10 mouse cellular contexts compared by ENCODE assay signal in the genomic region with DNA sequence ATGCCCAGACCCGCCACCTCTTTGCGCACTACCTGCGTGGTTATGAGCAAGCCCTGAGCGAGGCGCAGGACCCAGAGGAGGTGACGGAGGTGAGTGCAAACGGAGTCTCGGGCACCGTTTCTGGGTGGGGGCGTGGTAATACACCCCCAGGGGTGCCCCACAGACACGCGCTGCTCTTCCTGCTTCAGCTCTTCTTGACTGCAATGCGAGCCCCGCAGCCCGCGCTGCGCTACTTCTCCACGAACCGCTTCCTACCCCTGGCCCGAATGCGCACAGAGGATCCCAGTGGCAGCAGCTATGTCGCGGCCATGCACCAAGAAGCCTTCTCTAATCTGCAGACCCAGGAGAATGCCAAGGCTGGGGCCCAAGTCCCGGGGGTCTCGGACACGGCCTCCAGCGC. TPM values are rescaled to one million over a fixed set of nuclear protein-coding genes. Genes with fewer than 3 reads are reported as not detected.
DNase-seq lines count a peak whose midpoint lies in the region; ATAC-seq lines count a peak whose summit lies in the region.
"Had no signal": no experiment of that assay in that cellular context is flagged by ENCODE, and none has a peak within 500 bp of the region (broad histone marks: within the 10 kb centered on the region; RNA-seq: fewer than 3 reads in every experiment).

No protein-coding gene starts in this region.

- H3K4me3 ChIP-seq in heart, embryonic 10.5 days, result peak overlapping the region; percentile 25
- H3K4me3 ChIP-seq in neural tube, embryonic 13.5 days, result no peak overlapping the region
- H3K4me3 ChIP-seq in limb, embryonic 13.5 days, result peak overlapping the region; percentile 20

- 2% methylated on average over 27 of the region's 27 CpGs for WGBS in heart, embryonic 10.5 days
- 2% methylated on average over 27 of the region's 27 CpGs for WGBS in neural tube, embryonic 13.5 days
- WGBS in limb, embryonic 13.5 days, result 2% methylated on average over 27 of the region's 27 CpGs

- H3K9ac ChIP-seq in neural tube, embryonic 13.5 days, result 0 out of 2 replicates have a peak overlapping the region, but pooled peaks have one; percentile 17
- H3K9ac ChIP-seq in limb, embryonic 13.5 days, result no peak overlapping the region; the same call in 1 of the 2 replicates

- no peak for DNase-seq in heart, embryonic 10.5 days (ENCODE audit: low spot score)
- DNase-seq in heart, postnatal 25 days (ENCODE audit: low spot score), result no peak
- DNase-seq in neural tube, embryonic 10.5 days (ENCODE audit: extremely low spot score, low spot score), result no peak
- no peak for DNase-seq in gastrocnemius, postnatal 4 days (ENCODE audit: low spot score in 2 of 2)
- no peak for DNase-seq in retina, postnatal 1 day
- DNase-seq in left cerebral cortex, postnatal 4 days, result no peak
- DNase-seq: kidney, adult 18-20 months; midbrain, embryonic 14.5 days had no signal

- no peak overlapping the region for H3K27ac ChIP-seq in heart, embryonic 10.5 days
- H3K27ac ChIP-seq in neural tube, embryonic 13.5 days (replicated peaks), result no peak overlapping the region
- no peak overlapping the region for H3K27ac ChIP-seq in limb, embryonic 13.5 days

- peaks cover 60% of the 10 kb centered on the region for H3K27me3 ChIP-seq in heart, embryonic 10.5 days (ENCODE audit: insufficient read depth, poor library complexity, severe bottlenecking)
- peaks cover 57% of the 10 kb centered on the region for H3K27me3 ChIP-seq in neural tube, embryonic 13.5 days
- H3K27me3 ChIP-seq in limb, embryonic 13.5 days, result peaks cover 61% of the 10 kb centered on the region

- no peak for ATAC-seq in neural tube, embryonic 13.5 days (ENCODE audit: low read depth)
- no peak for ATAC-seq in limb, embryonic 13.5 days (ENCODE audit: low FRiP score, low read depth)

- H3K9me3 ChIP-seq in heart, embryonic 10.5 days, result no peaks in the 10 kb centered on the region
- no peaks in the 10 kb centered on the region for H3K9me3 ChIP-seq in neural tube, embryonic 13.5 days
- no peaks in the 10 kb centered on the region for H3K9me3 ChIP-seq in limb, embryonic 13.5 days

- intact Hi-C loops in heart, postnatal 25 days (cut with DNase I), result no loop called here
- intact Hi-C loops in left cerebral cortex, postnatal 4 days (cut with DNase I), result no loop called here

- peak overlapping the region; percentile 20 for H3K4me2 ChIP-seq in neural tube, embryonic 13.5 days
- H3K4me2 ChIP-seq in limb, embryonic 13.5 days (replicated peaks), result peak overlapping the region; percentile 49

- peaks cover 8% of the 10 kb centered on the region for H3K36me3 ChIP-seq in heart, embryonic 10.5 days
- peaks cover 9% of the 10 kb centered on the region; the same call in 1 of the 2 replicates for H3K36me3 ChIP-seq in neural tube, embryonic 13.5 days
- peaks cover 9% of the 10 kb centered on the region for H3K36me3 ChIP-seq in limb, embryonic 13.5 days

- H3K4me1 ChIP-seq in heart, embryonic 10.5 days, result peaks cover 39% of the 10 kb centered on the region
- peaks cover 32% of the 10 kb centered on the region for H3K4me1 ChIP-seq in neural tube, embryonic 13.5 days (replicated peaks)
- H3K4me1 ChIP-seq in limb, embryonic 13.5 days, result peaks cover 25% of the 10 kb centered on the region

RNA-seq across cellular contexts. Expression of gene Hsd17b1, which starts 1.5 kb away (rescaled TPM):
- polyA plus RNA-seq in heart, embryonic 10.5 days (2016; fragmentation: Nextera tagmentation; extraction: Ambion mirVana), result 0.21 TPM in 1 of 2 replicates, not detected in the other
- total RNA-seq in heart, postnatal 25 days (2021), result under 1 TPM; 0.55 to 0.64 TPM
- 0.37 and 0.47 TPM in 2 replicates for polyA plus RNA-seq in neural tube, embryonic 13.5 days (2015; fragmentation: Nextera tagmentation; extraction: Ambion mirVana)
- polyA plus RNA-seq in limb, embryonic 13.5 days (2015; fragmentation: Nextera tagmentation; extraction: Ambion mirVana), result 0.28 TPM in 1 of 2 replicates, not detected in the other
- under 1 TPM; 0.20 to 0.21 TPM for total RNA-seq in gastrocnemius, postnatal 4 days (2021)
- under 1 TPM; 0.52 to 0.76 TPM for total RNA-seq in left cerebral cortex, postnatal 4 days (2021)

RNA-seq across cellular contexts. Expression of gene Coasy, which starts 2.6 kb away (rescaled TPM):
- polyA plus RNA-seq in heart, embryonic 10.5 days (2016; fragmentation: Nextera tagmentation; extraction: Ambion mirVana), result 36.5 and 37.0 TPM in 2 replicates
- 10 to 100 TPM; 15.8 to 17.1 TPM for total RNA-seq in heart, postnatal 25 days (2021)
- 39.9 and 45.5 TPM in 2 replicates for polyA plus RNA-seq in neural tube, embryonic 13.5 days (2015; fragmentation: Nextera tagmentation; extraction: Ambion mirVana)
- polyA plus RNA-seq in limb, embryonic 13.5 days (2015; fragmentation: Nextera tagmentation; extraction: Ambion mirVana), result 38.1 and 41.6 TPM in 2 replicates
- 10 to 100 TPM; 15.1 to 17.8 TPM for total RNA-seq in gastrocnemius, postnatal 4 days (2021)
- total RNA-seq in left cerebral cortex, postnatal 4 days (2021), result 10 to 100 TPM; 28.3 to 32.0 TPM

RNA-seq across cellular contexts. Expression of gene Mlx, which starts 7.3 kb away (rescaled TPM):
- polyA plus RNA-seq in heart, embryonic 10.5 days (2016; fragmentation: Nextera tagmentation; extraction: Ambion mirVana), result 42.6 and 52.0 TPM in 2 replicates
- total RNA-seq in heart, postnatal 25 days (2021), result 10 to 100 TPM; 19.1 to 21.4 TPM
- polyA plus RNA-seq in neural tube, embryonic 13.5 days (2015; fragmentation: Nextera tagmentation; extraction: Ambion mirVana), result 87.3 and 96.9 TPM in 2 replicates
- 44.1 and 50.5 TPM in 2 replicates for polyA plus RNA-seq in limb, embryonic 13.5 days (2015; fragmentation: Nextera tagmentation; extraction: Ambion mirVana)
- 10 to 100 TPM; 13.1 to 13.4 TPM for total RNA-seq in gastrocnemius, postnatal 4 days (2021)
- 10 to 100 TPM; 39.0 to 47.3 TPM for total RNA-seq in left cerebral cortex, postnatal 4 days (2021)

RNA-seq across cellular contexts. Expression of gene Naglu, which starts 9.9 kb away (rescaled TPM):
- polyA plus RNA-seq in heart, embryonic 10.5 days (2016; fragmentation: Nextera tagmentation; extraction: Ambion mirVana), result 13.9 and 15.8 TPM in 2 replicates
- total RNA-seq in heart, postnatal 25 days (2021), result 1 to 10 TPM; 8.0 to 8.7 TPM
- polyA plus RNA-seq in neural tube, embryonic 13.5 days (2015; fragmentation: Nextera tagmentation; extraction: Ambion mirVana), result 9.0 and 9.4 TPM in 2 replicates
- polyA plus RNA-seq in limb, embryonic 13.5 days (2015; fragmentation: Nextera tagmentation; extraction: Ambion mirVana), result 9.4 and 9.8 TPM in 2 replicates
- total RNA-seq in gastrocnemius, postnatal 4 days (2021), result 10 to 100 TPM; 11.4 to 12.8 TPM
- 1 to 10 TPM; 8.3 to 9.6 TPM for total RNA-seq in left cerebral cortex, postnatal 4 days (2021)

RNA-seq across cellular contexts. Expression of gene Psmc3ip, which starts 15.5 kb away (rescaled TPM):
- polyA plus RNA-seq in heart, embryonic 10.5 days (2016; fragmentation: Nextera tagmentation; extraction: Ambion mirVana), result 29.6 and 40.8 TPM in 2 replicates
- total RNA-seq in heart, postnatal 25 days (2021), result 1 to 10 TPM; 3.1 TPM
- 20.5 and 23.7 TPM in 2 replicates for polyA plus RNA-seq in neural tube, embryonic 13.5 days (2015; fragmentation: Nextera tagmentation; extraction: Ambion mirVana)
- 43.0 and 44.5 TPM in 2 replicates for polyA plus RNA-seq in limb, embryonic 13.5 days (2015; fragmentation: Nextera tagmentation; extraction: Ambion mirVana)
- 1 to 10 TPM; 4.9 to 6.2 TPM for total RNA-seq in gastrocnemius, postnatal 4 days (2021)
- total RNA-seq in left cerebral cortex, postnatal 4 days (2021), result 1 to 10 TPM; 7.7 to 9.1 TPM
